Mouse (Mus musculus) heart, adult 9 months (tissue): ENCODE data around the gene Adcyap1.

ENCODE experiments used
- DNase-seq, 2 experiments: peaks; one replicate each; pipeline ENCODE4 v3.0.0; 2022; ENCODE audit warnings: low spot score in 2 of 2

Adcyap1 gene

DNA sequence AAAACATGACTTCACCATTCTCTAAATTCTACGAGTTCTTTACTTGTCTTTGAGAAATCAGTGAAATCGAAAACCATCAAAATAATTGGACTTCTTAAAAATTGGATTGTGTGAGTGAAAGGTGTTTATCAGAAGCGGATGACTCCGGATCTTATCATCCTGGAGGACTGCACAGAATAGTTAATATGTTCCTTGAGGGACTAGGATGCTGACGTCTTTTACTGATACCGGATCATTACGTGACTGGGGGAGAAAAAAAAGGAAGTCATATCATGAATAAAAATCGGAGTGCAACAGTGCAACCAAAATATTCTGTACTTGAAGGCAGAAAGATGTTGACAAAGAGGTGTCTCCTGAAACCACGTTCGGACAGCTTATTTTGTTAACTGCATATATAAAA lies at the start of gene Adcyap1:
Gene Adcyap1, plus strand, starts transcription at position 301 of the 400 bp plus-strand sequence.
- no peak for DNase-seq

DNA sequence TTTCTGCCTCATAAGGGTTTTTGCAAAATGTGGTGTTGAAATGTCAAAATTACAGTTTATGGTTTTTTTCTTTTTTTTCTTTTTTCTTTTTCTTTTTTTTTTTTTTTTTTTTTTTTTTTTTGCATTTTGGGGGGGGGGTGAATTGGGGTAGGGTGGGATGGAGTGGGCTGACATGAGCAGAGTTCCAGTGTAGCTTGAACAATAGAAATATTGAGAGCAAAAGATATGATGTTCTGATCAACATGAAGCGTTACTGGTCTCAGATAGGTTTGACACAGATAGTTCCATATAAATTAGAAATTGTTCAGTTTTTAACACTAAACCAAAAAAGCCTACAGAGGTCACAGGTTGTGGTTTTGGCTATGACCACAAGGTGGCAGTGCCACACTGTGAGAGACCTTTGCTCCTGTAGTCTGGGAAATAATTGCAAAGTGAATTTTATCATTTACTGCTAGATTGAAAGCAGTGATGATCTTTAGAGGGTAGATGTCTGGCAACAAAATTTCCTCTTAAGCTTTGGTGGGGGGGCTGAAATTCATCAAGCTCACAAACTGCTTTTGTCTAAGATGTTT lies 40.5 kb upstream of the Adcyap1 start:
- no peak for DNase-seq

DNA sequence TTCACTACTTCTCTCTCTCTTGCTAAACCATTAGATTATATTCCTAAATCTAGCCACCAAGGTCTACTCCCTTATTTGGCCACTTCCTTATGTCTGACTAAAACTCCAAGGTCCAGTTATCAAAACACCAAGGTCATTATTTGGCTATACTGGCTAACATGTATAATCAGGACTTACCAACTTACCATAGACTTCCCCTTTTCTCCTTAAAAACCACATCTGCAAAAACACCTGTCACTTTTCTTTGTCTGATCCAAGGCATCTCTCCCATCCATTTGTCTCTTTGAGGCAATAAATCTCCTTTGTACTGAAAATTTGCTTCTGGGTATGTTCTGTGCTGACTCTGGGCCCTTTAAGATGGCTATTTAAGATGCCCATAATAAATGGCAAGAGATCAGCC lies 29.2 kb upstream of the Adcyap1 start:
- no peak for DNase-seq

DNA sequence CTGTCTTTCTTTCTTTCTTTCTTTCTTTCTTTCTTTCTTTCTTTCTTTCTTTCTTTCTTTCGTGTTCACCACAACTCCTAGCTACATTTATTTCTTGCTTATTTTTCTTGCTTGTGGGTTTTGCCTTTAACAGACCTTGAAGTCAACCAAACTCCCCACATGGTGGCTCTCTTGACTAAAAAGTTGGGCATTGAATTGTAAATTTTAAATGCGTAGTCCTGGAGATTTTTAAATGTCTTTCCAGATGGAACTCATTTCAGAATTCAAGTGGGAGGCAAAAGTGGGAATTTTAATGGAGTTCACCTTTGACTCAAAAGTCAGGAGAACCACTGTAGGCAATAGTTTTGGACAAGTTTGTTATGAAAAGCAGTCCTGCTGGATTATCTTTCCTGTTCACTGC lies 2.0 kb upstream of the Adcyap1 start:
- DNase-seq: no peak

DNA sequence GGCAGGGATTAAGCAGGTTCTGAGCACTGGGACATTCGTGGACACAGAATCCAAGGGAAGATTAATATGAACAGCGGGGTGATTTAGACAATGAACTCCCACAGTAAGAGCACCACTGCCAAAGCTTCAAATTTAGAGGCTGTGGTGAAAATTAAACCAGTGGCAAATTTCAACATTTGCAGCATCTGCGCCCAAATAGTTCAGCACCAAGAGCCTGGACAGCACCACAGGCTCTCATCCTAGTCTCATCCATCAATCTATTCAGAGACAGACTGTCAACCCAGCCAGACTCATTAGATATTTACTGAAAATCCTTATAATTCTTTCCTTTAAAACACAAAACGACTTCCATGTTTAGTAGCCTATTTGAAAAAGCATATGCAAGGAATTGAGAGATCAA lies 604 bp upstream of the Adcyap1 start:
- no peak for DNase-seq

DNA sequence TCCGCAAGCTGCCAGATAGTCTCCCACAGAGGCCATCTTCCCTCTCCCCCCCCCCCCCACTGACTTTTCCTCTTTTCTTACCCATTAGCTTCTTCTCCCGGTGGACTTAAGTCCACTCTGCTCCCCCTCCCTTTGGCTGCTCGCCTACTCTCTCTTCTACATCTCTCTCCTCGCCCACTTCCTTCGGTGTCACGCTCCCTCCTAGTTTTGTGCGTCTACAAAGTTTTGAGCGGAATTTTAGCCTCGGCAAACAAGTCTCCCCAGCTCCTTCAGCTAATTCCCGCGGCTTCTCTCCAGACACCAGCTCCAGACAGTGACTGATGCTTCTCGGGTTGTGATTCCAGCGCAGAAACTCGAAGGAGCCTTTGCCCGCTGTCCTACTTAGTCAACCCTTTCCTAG lies 401 bp downstream of the Adcyap1 start:
- DNase-seq: no peak

DNA sequence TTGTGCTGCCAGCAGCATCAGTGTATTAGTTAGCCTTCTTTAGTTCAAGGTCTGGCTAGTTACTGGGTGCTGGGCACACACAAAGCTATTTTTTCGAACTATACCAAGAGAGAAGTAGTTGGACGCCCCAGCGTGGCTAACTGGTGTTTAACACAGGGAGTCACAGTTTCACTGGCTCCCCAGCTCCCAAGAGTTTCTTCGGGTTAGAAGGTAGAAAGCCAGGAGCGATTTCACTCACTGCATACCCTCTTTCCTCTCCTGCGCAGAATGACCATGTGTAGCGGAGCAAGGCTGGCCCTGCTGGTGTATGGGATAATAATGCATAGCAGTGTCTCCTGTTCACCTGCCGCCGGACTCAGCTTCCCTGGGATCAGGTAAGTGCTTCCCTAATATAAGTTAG lies 930 bp downstream of the Adcyap1 start:
- DNase-seq: no peak

DNA sequence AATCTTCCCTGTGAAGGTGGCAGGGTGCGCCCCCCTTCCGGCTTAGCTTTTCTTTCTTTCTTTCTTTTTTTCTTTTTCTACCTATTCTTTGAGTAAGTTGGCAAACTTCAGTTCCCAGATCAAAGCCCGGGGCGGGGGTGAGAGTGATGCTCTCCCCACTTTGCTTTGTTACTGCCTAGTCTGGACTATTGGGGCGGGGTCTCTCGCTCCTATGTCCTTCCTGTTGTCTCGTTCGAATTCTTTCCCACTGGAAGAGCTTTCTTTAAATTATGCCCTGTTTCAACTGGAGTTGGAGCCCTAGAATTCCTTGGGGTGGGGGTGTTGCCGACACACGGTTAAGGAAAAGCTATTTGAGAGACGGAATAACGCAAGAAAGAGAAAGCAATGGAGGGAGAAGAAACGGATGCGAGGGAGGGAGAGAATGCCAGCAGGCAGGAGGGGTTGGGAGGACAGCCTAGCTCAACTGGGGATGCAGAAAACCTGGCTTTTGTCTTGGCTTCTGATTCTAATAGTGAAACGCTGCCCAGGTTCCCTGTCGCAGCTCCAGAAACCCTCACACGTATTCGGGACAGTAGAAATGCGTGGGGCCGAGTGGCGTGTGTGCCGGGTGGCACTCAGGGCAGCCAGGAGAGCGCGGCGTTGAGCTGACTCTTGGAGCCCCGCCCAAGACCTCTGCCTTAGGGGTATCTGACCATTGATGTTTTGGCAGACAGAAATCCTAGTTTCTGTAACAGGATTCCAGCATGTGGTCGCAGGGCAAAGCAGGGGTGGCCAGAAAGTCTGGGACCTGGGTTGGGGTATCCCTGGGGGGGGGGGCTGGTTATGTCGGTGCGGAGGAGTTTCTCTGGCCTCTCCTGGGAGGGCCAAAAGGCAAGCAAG lies 1.8 kb downstream of the Adcyap1 start:
- DNase-seq: no peak

DNA sequence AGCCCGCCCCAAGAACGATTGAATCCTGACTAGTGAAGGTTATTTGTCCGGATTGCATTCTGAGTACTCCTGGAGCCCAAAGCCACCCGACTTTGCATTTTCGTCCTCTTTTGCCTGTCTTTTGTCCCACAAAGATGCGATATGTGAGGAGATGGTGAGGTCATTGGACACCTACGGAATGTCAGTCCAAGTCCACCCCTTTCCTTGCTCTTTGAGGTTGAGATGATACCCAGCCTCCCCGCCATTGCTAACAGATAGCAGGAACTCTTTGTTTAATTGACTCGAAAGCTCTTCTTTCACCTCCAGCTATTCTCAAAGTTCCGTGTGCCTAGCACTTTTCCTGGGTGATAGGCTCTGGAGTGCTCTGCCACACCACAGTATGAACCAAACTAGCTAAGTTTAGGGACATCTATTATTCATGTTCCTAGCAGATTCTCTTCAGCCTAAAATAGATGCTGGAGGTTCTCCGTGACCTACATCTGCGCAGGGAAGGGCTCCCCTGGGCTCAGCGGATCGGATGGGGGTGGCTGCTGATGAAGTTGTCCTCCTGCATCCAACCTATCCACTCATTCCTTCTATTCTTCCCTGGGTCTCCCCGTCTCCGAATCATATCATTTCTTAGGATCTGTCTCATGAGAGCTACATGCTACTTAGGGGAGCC lies 2.6 kb downstream of the Adcyap1 start:
- DNase-seq: no peak

DNA sequence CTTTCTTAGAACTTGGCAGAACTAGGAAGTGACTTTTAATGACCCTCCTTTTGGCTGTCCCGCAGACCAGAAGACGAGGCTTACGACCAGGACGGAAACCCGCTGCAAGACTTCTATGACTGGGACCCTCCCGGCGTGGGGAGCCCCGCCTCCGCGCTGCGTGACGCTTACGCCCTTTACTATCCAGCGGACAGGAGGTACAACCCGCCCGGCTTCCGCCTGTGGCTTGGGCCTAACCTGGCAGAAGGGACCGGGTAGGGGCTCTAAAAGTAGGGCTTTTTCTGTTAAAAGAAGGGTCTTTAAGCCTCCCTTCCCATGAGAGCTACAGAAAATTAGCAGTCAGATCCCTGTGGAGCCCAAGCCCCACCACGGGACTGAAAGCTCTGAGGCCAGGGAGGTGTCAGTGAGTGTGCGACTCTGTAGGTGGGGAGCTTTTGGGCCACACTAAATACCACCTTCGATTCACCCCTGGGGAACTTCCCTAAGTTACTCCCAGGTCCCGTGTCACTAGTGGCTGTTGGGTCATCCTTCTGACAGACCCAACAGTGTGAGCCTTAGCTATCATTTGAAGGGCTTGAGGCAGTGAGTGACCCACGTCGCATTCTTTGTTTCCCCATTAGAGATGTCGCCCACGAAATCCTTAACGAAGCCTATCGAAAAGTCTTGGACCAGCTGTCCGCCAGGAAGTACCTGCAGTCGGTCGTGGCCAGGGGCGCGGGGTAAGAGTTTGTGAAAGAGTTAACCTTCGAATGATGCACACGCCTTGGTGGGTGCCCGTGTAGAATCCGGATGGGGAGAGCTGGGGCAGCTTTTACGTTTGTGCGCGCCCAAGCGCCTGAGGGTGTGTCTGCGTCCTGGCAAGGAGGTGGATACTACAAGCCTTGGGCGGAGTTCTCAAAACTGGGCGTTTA lies 3.6 kb downstream of the Adcyap1 start:
- no peak for DNase-seq

DNA sequence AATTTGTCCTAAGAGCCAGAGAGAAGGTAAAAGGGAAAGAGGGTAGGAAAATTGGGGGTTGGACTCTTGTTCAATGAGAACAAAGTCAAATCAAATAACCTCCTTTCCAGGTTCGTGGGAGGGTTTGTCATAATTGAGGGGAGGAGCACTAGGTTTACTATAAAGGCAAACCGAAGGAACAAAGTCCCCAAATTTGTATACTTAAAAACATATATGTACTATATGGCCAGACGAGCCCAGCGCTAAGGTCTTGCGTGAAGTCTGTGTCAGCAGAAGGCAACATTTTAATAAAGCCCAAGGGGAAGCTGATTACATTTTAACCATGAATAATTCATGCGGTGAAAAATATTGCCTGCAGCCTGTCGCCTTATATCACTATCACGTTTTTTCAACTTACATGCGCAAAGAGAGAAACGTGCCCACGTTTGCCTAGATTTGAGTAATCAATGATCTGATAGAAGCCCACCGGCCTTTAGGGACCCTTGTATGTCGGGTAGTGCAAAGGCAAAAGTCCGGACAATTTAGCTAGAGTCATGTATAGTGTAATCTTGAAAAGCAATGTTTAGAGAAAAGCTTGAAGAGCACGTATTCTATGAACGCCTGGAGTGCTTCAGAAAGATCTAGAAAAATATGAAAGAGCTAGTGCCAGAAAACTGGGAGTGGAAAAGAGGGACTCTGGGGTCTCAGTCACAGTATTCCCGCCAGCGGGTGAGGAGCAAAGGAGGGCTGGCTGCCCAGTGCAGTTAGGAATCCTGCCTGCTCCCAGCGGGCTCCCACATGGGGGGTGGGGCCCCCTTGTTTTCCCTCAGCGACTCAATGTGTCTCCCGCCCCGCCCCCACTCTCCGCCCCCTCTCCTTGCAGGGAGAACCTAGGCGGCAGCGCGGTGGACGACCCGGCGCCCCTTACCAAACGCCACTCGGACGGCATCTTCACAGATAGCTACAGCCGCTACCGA lies 4.5 kb downstream of the Adcyap1 start:
- no peak for DNase-seq

DNA sequence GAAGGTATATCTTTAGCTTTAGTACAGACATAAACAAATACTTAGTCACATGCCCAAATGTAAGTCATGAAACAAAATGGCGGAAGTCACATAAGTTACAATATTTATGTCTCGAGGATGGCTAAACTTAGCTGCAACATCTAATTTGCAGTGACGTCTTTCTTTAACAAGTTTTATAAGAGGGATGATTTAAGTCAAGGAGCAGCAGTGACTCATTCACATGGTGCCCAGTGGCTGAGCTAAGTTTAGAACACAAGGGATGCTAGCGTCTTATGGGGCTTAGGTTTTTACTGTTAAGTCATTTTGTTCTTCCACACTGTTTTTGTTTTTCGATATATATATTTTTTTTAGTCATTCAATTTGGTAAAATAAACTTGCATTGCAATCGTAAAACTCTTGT lies 19.0 kb downstream of the Adcyap1 start:
- no peak for DNase-seq

DNA sequence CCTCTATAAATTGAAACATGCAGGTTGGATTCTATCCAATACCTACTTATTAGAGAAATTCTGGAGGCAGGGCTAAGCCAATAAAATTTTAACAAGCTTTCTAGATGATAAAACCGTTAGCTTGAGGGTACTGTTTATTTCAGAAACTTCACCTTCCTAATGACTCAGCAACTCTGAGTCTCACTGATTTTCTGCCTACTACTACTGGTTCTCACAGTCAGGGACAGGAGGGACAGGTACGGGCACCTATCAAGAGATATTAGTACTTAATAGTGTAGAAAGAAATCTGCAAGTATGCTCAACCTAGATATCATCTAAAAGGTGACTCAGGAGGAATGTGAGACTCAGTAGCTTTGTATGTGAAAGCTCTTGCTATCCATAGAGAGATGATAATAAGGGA lies 19.8 kb downstream of the Adcyap1 start:
- no peak for DNase-seq

DNA sequence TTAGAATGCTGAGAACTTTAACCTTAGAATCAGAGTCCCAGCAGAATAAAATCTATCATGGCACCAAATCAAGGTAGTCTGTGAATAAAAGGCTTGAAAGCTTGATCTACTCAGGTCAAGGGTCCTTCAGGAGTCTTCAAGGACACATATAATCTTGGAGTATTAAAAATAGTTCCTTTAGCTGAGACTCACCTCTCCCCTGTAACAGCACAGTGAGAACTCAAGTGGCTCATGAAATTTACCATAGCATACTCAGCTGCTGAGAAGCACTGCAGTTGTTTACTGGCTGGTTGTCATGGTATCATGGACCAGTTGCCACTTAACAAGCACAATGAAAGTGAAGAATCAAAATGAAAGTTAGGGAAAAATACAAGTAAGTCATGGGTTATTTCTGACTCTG lies 38.5 kb downstream of the Adcyap1 start:
- DNase-seq: no peak
